Mouse (Mus musculus): ENCODE data around the gene Nop9.

DNA sequence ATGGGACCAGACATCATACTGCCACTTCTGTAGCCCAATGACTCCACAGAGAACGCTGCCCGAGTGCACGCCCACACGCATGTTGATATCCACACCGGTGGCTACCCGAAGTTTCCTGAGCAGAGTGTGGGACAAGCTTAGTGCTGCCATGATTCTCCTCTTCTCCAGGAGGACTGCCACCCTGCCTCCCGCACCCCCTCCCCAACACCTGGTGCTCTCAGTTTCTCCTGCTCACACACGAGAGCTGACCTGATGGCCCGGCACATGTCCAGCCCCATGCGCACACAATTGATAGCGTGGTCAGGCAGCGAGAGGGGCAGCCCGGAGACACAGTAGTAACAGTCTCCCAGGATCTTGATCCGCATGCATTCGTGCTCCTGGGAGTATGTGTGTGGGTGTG is 33.2 kb downstream of the Nop9 start:
- TF ChIP-seq ZNF384 (IDR thresholded peaks at IDR 0.05; ENCODE audit: low read depth, low read length): no peak
- TF ChIP-seq HCFC1 (IDR thresholded peaks at IDR 0.05; ENCODE audit: borderline replicate concordance, insufficient read depth, low read length): no peak
- TF ChIP-seq ZC3H11A (IDR thresholded peaks at IDR 0.05; ENCODE audit: borderline replicate concordance, low read depth, low read length): no peak
- no peak for TF ChIP-seq MAFK (IDR thresholded peaks at IDR 0.05; ENCODE audit: insufficient read depth, low read depth, low read length)
